Mouse (Mus musculus) heart, embryonic 16.5 days (tissue): ENCODE measurements around the gene Umps. TPM values are rescaled to one million over a fixed set of nuclear protein-coding genes. Genes with fewer than 3 reads are reported as not detected.

Experiments
- ATAC-seq: fragments of 200-750 bp; cut with Nextera tagmentation; replicated peaks from 2 replicates; pipeline ENCODE4 v1.8.0; 2017; ENCODE audit warnings: moderate number of reproducible peaks; ENCODE audit not compliant: insufficient read depth, low FRiP score; ENCODE audit errors: extremely low read depth
- H3K27ac ChIP-seq: fragments of 300-500 bp; sonication (generic); 2 replicates; pipeline ENCODE4 v1.5.1; 2014; ENCODE audit warnings: mild to moderate bottlenecking, low read length, control low read depth, moderate library complexity
- H3K27me3 ChIP-seq: fragments of 300-500 bp; sonication (generic); 2 replicates; pipeline ENCODE4 v1.6.1; 2014; ENCODE audit warnings: low read length, mixed read lengths; ENCODE audit not compliant: control insufficient read depth, insufficient read depth
- H3K36me3 ChIP-seq: fragments of 300-500 bp; sonication (generic); 2 replicates; pipeline ENCODE4 v1.6.1; 2014; ENCODE audit not compliant: control insufficient read depth, insufficient read depth
- H3K4me1 ChIP-seq: fragments of 300-500 bp; sonication (generic); 2 replicates; pipeline ENCODE4 v1.6.1; 2014; ENCODE audit warnings: low read length, mixed read lengths; ENCODE audit not compliant: control insufficient read depth, insufficient read depth
- H3K4me2 ChIP-seq: fragments of 300-500 bp; sonication (generic); 2 replicates; pipeline ENCODE4 v1.6.1; 2014; ENCODE audit warnings: low read depth, mild to moderate bottlenecking, control low read depth, low read length
- H3K4me3 ChIP-seq: fragments of 300-500 bp; sonication (generic); 2 replicates; pipeline ENCODE4 v1.5.1; 2014; ENCODE audit warnings: mild to moderate bottlenecking, control low read depth, low read length
- H3K9ac ChIP-seq: fragments of 300-500 bp; sonication (generic); 2 replicates; pipeline ENCODE4 v1.6.1; 2014; ENCODE audit warnings: low read length, control low read depth
- H3K9me3 ChIP-seq: fragments of 300-500 bp; sonication (generic); replicated peaks from 2 replicates; pipeline ENCODE4 v1.6.1; 2016; ENCODE audit warnings: low read length; ENCODE audit not compliant: control insufficient read depth
- WGBS: fragments of 180-500 bp; shearing (Covaris S2); extraction: QIAGEN DNeasy Blood & Tissue Kit; methylation state at CpG from one replicate; pipeline ENCODE4 v1.1.7; 2014; 5-methylcytosine and 5-hydroxymethylcytosine counted together
- polyA plus RNA-seq: library from polyadenylated mRNA; unstranded; fragments of >200 nt; fragmentation: Nextera tagmentation; extraction: Ambion mirVana; gene quantifications from 2 replicates; pipeline ENCODE4 v1.2.1, GENCODE M21; 2015

Umps gene
- polyA plus RNA-seq, result 29.4 and 30.7 TPM in 2 replicates

GRCm38 (mm10) chr16:33966538-33967282, at the start of gene Umps:
Umps (minus strand) TSS chr16:33967038.
- H3K9me3 ChIP-seq, result no peaks in the 10 kb centered on the region
- peaks cover 9% of the 10 kb centered on the region for H3K36me3 ChIP-seq
- peak; percentile 88 for ATAC-seq
- peak within 1 kb of the TSS; percentile 74 for H3K27ac ChIP-seq
- H3K27me3 ChIP-seq, result no peaks in the 10 kb centered on the region
- peak within 1 kb of the TSS; percentile 96 for H3K4me2 ChIP-seq
- peak within 1 kb of the TSS; percentile 93 for H3K9ac ChIP-seq
- H3K4me3 ChIP-seq, result peak within 1 kb of the TSS; percentile 98
- 1% methylated on average over 44 of the region's 44 CpGs for WGBS
- peaks cover 10% of the 10 kb centered on the region for H3K4me1 ChIP-seq

GRCm38 (mm10) chr16:34011991-34012845, 45.4 kb upstream of the Umps start:
- Histone ChIP-seq H3K27ac (0 out of 2 replicates have a peak overlapping the region, but pooled peaks have one; percentile 29), H3K4me2 (no peak overlapping the region), H3K4me3 (no peak overlapping the region), H3K27me3 (no peaks in the 10 kb centered on the region), H3K4me1 (peaks cover 8% of the 10 kb centered on the region), H3K36me3 (peaks cover 47% of the 10 kb centered on the region), H3K9ac (no peak overlapping the region), H3K9me3 (peaks cover 6% of the 10 kb centered on the region)
- 65% methylated on average over 20 of the region's 20 CpGs for WGBS
- ATAC-seq, result no peak

- H3K4me3 ChIP-seq, result no peak overlapping the region
- no peak overlapping the region for H3K27ac ChIP-seq
- H3K36me3 ChIP-seq, result peaks cover 32% of the 10 kb centered on the region
- no peak overlapping the region for H3K9ac ChIP-seq
- no peak for ATAC-seq
- 80% methylated on average over 2 of the region's 2 CpGs for WGBS
- H3K27me3 ChIP-seq, result no peaks in the 10 kb centered on the region
- H3K9me3 ChIP-seq, result peaks cover 6% of the 10 kb centered on the region
- H3K4me2 ChIP-seq, result no peak overlapping the region
- H3K4me1 ChIP-seq, result peaks cover 15% of the 10 kb centered on the region
Observed at GRCm38 (mm10) chr16:34009567-34009966, 42.7 kb upstream of the Umps start.

- ATAC-seq, result no peak
- Histone ChIP-seq H3K27ac (no peak overlapping the region), H3K9me3 (peaks cover 6% of the 10 kb centered on the region), H3K27me3 (no peaks in the 10 kb centered on the region), H3K36me3 (peaks cover 17% of the 10 kb centered on the region), H3K4me2 (no peak overlapping the region), H3K9ac (no peak overlapping the region), H3K4me3 (no peak overlapping the region), H3K4me1 (peaks cover 24% of the 10 kb centered on the region)
- 93% methylated on average over 3 of the region's 3 CpGs for WGBS
Observed at GRCm38 (mm10) chr16:34005986-34006385, 39.1 kb upstream of the Umps start.

GRCm38 (mm10) chr16:34004128-34004578, 37.3 kb upstream of the Umps start:
- peak; percentile 91 for ATAC-seq
- H3K9me3 ChIP-seq, result no peaks in the 10 kb centered on the region
- peak overlapping the region; percentile 77 for H3K27ac ChIP-seq
- peaks cover 24% of the 10 kb centered on the region for H3K4me1 ChIP-seq
- 8% methylated on average over 4 of the region's 4 CpGs for WGBS
- H3K36me3 ChIP-seq, result no peaks in the 10 kb centered on the region
- H3K27me3 ChIP-seq, result no peaks in the 10 kb centered on the region
- 0 out of 2 replicates have a peak overlapping the region, but pooled peaks have one; percentile 49 for H3K9ac ChIP-seq
- H3K4me3 ChIP-seq, result no peak overlapping the region
- H3K4me2 ChIP-seq, result peak overlapping the region; percentile 40

- no peaks in the 10 kb centered on the region for H3K9me3 ChIP-seq
- H3K4me3 ChIP-seq, result no peak overlapping the region
- H3K4me2 ChIP-seq, result peak overlapping the region; percentile 40
- H3K9ac ChIP-seq, result 0 out of 2 replicates have a peak overlapping the region, but pooled peaks have one; percentile 49
- ATAC-seq, result no peak
- no peaks in the 10 kb centered on the region for H3K27me3 ChIP-seq
- no peaks in the 10 kb centered on the region for H3K36me3 ChIP-seq
- H3K27ac ChIP-seq, result peak overlapping the region; percentile 77
- H3K4me1 ChIP-seq, result peaks cover 24% of the 10 kb centered on the region
- WGBS, result 36% methylated on average over 10 of the region's 10 CpGs
Observed at GRCm38 (mm10) chr16:34003566-34004127, 36.8 kb upstream of the Umps start.

GRCm38 (mm10) chr16:34000715-34001114, 33.9 kb upstream of the Umps start:
- 72% methylated on average over 8 of the region's 8 CpGs for WGBS
- ATAC-seq, result no peak
- Histone ChIP-seq H3K27ac (no peak overlapping the region), H3K36me3 (no peaks in the 10 kb centered on the region), H3K9me3 (no peaks in the 10 kb centered on the region), H3K4me2 (no peak overlapping the region), H3K4me3 (no peak overlapping the region), H3K4me1 (peaks cover 24% of the 10 kb centered on the region), H3K27me3 (no peaks in the 10 kb centered on the region), H3K9ac (no peak overlapping the region)

GRCm38 (mm10) chr16:33999388-33999787, 32.5 kb upstream of the Umps start:
- Histone ChIP-seq H3K9ac (no peak overlapping the region), H3K4me1 (peaks cover 15% of the 10 kb centered on the region), H3K27me3 (no peaks in the 10 kb centered on the region), H3K9me3 (no peaks in the 10 kb centered on the region), H3K27ac (no peak overlapping the region), H3K4me3 (no peak overlapping the region), H3K36me3 (no peaks in the 10 kb centered on the region), H3K4me2 (no peak overlapping the region)
- ATAC-seq, result no peak
- 23% methylated on average over 3 of the region's 3 CpGs for whole genome bisulfite sequencing
